Mouse (Mus musculus): ENCODE measurements around the gene Naa35. TPM values are rescaled to one million over a fixed set of nuclear protein-coding genes. Genes with fewer than 3 reads are reported as not detected.

Gene Naa35
- 33.7 and 43.0 TPM in 2 replicates for polyA plus RNA-seq (2021; fragmentation: Nextera tagmentation)
- long read RNA-seq, experiment 1, transcript Naa35-201 (23 exons, 3,793 nt) = major isoform, 86 of 159 reads
- long read RNA-seq, experiment 1, partial matches to known transcripts = 46 of 159 reads
- long read RNA-seq, experiment 1, other reads (novel, unspliced or antisense) = 27 of 159 reads
- long read RNA-seq, experiment 2, transcript Naa35-201 (23 exons, 3,793 nt) = major isoform, 10 of 49 reads
- long read RNA-seq, experiment 2, partial matches to known transcripts = 31 of 49 reads
- long read RNA-seq, experiment 2, other reads (novel, unspliced or antisense) = 7 of 49 reads

GRCm38 (mm10) chr13:59584947-59585647, at the start of gene Naa35, which contains the start of gene Agtpbp1:
Gene Naa35 (plus strand): TSS chr13:59585259.
Gene Agtpbp1 (minus strand): TSS chr13:59585227.

DNA sequence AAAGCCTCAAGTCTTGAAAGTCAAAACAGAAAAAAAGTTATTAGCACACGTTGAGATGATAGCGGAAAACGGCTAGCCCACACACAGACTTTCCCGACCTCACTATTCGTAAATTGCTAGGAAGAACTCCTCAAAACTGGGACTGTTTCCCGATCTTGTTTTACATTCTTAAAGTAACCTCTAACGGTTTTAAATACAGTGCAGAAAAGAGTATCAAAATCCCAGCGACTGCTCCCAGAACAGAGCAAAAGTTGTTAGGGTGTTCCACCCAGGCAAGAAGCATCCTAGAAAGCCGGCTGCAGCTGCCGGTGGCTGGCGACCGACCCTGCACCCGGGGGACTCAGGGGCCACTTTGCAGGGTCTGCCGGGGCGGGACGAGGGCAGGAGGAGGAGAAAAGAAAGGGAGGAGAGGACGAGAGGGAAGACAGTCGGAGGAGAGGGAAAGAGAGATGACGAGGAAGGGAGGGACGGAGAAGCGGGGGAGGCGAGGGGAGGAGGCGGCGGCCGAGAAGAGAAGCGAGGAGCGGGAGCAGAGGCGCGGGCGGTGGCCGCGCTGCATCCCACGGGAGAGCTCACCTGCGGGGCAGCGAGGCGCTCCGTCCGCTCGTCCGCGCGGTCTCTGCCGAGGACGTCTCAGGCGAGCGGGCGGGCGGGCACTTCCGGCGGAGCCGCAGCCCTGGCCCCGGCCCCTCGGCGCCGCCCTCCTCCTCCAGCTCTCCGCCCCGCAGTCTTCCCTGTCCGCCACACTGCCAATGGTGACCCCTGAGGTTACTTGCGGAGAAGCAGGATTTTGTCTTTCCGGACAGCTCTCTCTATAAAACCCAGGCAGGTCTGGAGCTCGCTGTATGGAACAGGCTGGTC, 90.3 kb downstream of the Naa35 start, which contains the start of gene Golm1:
Golm1 (minus strand) TSS at position 661 of the 861 bp plus-strand sequence.

Other genes starting within 250 kb of the Naa35 start
- gene Agtpbp1, start within 50 bp of the Naa35 start, polyA plus RNA-seq (2021; fragmentation: Nextera tagmentation) = 105 and 125 TPM in 2 replicates
- 11.2 and 12.9 TPM in 2 replicates for gene Golm1, start 90.6 kb downstream of the Naa35 start, polyA plus RNA-seq (2021; fragmentation: Nextera tagmentation)
- not detected in 2 replicates for gene 4921517D22Rik, start 108.8 kb downstream of the Naa35 start, polyA plus RNA-seq (2021; fragmentation: Nextera tagmentation)
- gene Spata31d1a, start 125.1 kb downstream of the Naa35 start, polyA plus RNA-seq (2021; fragmentation: Nextera tagmentation) = not detected in 2 replicates
- not detected in 2 replicates for gene Spata31d1b, start 127.0 kb downstream of the Naa35 start, polyA plus RNA-seq (2021; fragmentation: Nextera tagmentation)
- not detected in 2 replicates for gene Spata31d1d, start 146.5 kb downstream of the Naa35 start, polyA plus RNA-seq (2021; fragmentation: Nextera tagmentation)
- gene 1700014D04Rik, start 161.5 kb downstream of the Naa35 start, polyA plus RNA-seq (2021; fragmentation: Nextera tagmentation) = 0.45 and 0.50 TPM in 2 replicates
- gene Isca1, start 184.6 kb downstream of the Naa35 start, polyA plus RNA-seq (2021; fragmentation: Nextera tagmentation) = 314 and 339 TPM in 2 replicates
- not detected in 2 replicates for gene Gm49354, start 197.0 kb downstream of the Naa35 start, polyA plus RNA-seq (2021; fragmentation: Nextera tagmentation)
- gene Tut7, start 237.9 kb downstream of the Naa35 start, polyA plus RNA-seq (2021; fragmentation: Nextera tagmentation) = 14.7 and 18.7 TPM in 2 replicates